Mouse (Mus musculus) layer of hippocampus, adult 11-12 months (tissue): ENCODE results near the gene Junb.

Source experiments
- DNase-seq: peaks from one replicate; pipeline ENCODE4 v3.0.0; 2022; ENCODE audit warnings: low spot score

Junb gene

DNA sequence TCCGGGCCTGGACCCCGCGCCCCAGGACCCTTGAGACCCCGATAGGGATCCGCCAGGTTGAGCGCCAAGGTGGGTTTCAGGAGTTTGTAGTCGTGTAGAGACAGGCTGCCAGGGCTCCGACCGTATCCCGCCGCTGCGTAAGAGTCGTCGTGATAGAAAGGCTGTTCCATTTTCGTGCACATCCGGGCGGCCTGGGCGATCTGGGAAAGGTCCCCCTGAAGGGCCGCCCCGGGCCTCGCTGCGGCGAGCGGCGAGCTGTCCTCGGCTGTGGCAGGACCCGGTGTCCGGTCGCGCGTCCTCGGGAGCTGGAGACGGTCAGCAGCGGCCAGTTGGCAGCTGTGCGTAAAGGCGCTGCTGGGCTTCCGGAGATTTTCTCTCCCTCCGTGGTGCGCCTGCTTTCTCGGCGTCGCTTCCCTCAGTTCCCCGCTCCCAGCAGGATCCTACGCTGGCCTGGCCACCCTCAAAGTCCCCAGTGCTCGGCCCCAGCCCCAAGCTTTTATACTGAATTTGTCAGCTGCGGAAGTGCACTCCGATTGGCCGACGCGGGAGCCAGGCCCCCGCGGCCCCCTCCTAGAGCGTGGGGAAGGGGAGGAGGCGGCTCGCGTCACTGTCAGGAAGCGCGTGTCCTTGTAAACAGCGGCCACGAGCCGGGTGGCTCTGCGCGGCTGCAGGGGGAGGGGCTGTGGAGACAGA, at the start of gene Junb:
TSS of gene Junb (minus strand) at position 471 of the 693 bp plus-strand sequence.
- DNase-seq = peak; percentile 97

GRCm38 (mm10) chr8:85027922-85028321, 49.4 kb upstream of the Junb start:
- DNase-seq = no peak

DNA sequence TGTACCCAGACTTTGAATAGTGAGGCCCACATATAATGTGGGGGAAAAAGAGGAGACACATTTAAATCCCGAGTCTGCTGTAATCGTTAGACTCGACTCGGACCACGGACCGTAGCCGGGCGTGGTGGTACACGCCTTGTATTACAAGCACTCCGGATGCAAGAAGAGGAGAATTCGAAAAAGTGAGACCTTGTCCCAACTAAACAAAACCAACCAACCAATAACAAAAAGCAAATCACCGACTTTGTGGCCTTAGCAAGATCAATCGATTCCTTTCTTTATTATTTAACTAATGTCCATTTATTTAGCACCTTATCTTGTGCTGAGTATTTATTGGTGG, 49.0 kb upstream of the Junb start:
- DNase-seq = no peak

DNA sequence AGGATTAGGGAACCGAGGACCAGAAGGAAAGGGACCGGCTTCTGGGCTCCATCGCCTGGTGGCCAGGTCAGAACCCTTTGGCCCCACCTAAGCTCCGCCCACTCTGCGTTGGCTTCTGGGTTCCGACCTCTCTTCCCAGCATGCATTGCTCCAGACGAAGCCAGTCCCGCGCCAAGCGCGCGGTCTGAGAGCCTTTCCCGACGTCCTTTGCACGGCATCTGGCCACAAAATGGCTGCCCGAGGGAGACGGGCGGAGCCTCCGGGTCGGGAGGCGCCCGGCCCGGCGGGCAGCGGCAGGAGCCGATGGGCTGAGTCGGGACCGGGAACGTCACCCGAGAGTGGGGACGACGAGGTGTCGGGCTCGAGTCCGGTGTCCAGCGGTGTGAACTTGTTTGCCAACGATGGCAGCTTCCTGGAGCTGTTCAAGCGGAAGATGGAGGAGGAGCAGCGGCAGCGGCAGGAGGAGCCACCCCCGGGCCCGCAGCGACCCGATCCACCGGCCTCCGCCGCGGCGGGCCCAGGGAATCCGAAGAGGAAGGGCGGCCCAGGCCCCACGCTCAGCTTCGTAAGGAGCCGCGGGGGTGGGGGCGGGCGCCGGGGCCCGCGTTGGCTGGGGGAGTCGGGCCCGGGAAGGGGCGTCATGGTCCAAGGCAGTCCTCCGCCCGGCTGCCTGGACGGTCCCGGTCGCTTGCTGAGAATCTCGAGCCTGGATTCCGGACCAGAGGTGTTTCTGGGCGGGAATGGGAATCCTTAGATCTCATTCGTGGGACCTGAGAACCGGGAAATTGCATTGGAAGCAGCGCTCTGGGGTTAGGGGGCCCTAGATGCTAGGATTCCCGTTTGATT, 48.4 kb upstream of the Junb start, which contains the start of gene Trir:
TSS of gene Trir (plus strand) at position 154 of the 846 bp plus-strand sequence.
- DNase-seq = peak; percentile 96

DNA sequence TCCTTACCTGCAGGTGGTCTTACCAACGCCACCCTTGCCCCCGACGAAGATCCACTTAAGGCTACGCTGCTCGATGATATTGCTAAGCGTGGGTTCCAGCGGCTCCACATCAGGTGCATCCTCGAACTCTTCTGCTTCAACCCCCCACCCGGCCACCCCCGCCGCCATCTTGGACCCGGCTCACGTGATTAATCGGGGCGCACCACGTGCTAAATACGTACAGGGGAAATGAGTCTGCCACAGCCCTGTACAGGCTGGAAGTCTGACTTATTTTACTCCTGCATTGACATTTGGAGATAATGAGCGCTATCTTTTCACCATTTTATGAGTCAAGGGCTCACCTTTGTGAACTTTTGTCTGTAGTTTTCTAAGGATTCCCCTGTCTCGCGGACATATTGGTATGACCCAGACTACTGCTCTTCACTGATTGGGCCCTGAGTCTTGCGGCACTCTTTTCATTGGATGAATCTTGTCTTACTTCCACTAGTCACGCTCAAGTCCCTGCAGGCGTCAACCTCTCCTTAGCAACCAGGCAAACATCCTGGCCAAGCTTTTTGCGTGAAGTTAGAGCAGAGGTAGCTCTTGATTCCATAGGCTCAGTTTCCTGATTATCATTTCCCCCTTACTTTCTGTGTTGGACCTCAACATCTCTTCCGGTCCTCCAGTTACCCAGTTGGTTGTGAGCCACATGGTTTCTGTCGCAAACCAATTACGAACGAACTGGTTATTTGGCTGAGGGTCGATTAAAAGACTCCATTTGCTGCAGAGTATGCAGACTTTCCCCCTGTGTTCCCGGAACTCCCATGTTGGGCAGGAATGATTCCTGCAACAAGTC, 46.8 kb upstream of the Junb start, which contains the start of gene Asna1:
TSS of gene Asna1 (minus strand) at position 184 of the 835 bp plus-strand sequence.
- peak; percentile 90 for DNase-seq

- DNase-seq = no peak
These were observed 45.3 kb upstream of the Junb start for GRCm38 (mm10) chr8:85023846-85024245.

DNA sequence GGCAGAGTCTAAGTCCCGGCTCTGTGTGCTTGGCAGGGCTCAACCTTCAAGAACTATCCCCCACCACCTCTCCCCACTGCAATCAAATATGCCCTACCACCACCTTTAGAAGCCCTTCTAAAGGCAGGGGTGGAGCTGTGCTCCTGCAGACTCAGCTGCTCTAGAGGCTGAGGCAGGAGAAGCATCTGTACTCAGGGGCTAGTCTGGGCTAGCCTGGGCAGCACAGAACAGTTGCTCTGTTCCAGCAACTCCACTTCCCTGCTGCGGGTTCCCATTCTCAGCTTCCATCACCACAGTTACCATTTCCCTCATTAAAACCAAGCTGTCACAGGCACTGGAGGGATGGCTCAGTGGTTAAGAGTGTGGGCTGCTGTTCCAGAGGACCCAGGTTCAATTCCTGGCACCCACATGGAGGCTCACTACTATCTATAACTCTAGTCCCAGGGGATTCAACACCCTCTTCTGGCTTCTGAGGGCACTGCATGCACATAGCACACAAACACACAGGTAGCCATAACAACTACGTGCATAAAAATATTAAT, 43.1 kb upstream of the Junb start:
- DNase-seq = no peak

- DNase-seq = no peak
These were observed 38.7 kb upstream of the Junb start for GRCm38 (mm10) chr8:85017209-85017608.

- no peak for DNase-seq
These were observed 38.2 kb upstream of the Junb start for GRCm38 (mm10) chr8:85016724-85017123.

GRCm38 (mm10) chr8:85014431-85014830, 35.9 kb upstream of the Junb start, which contains the start of gene Best2:
Best2 (minus strand) TSS chr8:85014531.
- DNase-seq = no peak

DNA sequence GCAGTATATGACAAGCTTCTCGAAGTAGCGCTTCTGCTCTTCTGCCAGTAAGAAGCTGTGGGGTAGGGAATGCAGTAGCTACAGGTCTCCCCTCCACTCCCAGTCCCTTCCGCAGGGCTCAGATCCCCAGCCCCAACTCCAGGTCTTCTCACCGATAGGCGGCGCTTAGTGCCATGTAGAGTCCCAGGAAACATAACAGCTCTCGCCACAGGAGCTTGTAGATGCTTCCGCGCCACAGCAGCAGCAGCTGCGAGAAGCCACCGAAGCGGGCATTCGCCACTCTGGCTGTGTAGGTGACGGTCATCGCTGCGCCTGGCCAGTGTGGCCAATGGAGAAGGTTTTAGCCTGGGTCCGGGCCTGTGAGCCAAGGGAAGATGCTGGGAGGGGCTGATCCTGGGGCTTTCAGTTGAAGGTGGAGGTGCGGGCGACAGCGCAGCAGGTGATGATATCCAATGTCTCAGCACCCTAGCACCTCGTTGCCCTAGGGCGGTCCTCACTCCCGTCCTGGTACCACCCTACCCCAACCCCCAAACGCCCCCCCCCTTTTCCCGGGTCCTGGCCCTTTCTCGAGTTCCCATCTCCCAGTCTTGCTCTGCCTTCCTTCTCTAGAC, 34.8 kb upstream of the Junb start:
- DNase-seq = peak; percentile 86

DNA sequence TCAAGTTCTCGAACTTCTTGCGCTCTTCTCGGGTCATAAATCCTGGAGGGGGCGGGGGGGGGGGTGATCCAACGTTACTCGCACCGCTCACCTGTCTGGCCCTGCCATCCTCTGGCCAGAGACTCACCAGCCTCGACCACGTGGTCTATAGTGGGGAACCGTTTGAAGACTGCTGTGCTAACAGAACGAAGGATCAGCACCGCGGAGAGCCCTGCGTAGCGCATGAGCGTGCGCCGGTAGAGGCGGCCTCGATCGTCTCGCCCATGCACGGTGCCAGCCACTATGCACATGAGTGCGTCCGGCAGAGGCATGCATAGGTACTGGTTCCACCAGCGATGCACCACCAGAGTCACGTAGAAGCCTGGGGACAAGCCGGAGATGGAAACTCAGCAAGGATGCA, 32.7 kb upstream of the Junb start:
- DNase-seq = no peak

- no peak for DNase-seq
These were observed 29.2 kb upstream of the Junb start for GRCm38 (mm10) chr8:85007686-85008085.

DNA sequence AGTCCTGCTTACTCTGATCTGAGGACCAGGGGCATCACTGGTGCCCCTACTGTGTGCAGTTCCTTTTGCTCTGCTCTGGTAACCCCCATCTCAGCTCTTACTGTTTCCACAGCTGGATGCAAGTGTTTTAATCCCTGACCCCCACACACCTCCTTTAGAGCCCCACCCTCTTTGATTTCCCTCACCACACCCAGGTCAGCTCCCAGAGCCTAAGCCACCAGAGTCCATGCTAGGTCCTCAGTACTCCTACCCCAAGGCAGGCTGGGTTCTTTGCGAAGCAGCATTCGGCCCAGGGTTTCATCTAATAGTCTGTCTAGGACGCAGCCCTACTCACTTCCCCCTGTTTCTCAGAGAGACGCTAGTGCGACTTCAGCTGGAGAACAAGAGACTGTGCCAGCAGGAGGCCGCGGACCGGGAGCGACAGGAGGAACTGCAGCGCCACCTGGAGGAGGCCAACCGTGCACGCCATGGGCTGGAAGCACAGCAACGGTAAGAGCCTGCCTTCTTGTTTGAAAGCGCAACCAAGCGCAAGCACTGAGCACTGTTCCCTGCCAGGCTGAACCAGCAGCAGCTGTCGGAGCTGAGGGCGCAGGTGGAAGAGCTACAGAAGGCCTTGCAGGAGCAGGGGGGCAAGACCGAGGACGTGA, 19.3 kb upstream of the Junb start:
- peak; percentile 93 for DNase-seq

GRCm38 (mm10) chr8:84996978-84997377, 18.5 kb upstream of the Junb start:
- DNase-seq = no peak

GRCm38 (mm10) chr8:84995680-84996079, 17.2 kb upstream of the Junb start:
- no peak for DNase-seq

- DNase-seq = no peak
These were observed 15.9 kb upstream of the Junb start for GRCm38 (mm10) chr8:84994375-84994774.

DNA sequence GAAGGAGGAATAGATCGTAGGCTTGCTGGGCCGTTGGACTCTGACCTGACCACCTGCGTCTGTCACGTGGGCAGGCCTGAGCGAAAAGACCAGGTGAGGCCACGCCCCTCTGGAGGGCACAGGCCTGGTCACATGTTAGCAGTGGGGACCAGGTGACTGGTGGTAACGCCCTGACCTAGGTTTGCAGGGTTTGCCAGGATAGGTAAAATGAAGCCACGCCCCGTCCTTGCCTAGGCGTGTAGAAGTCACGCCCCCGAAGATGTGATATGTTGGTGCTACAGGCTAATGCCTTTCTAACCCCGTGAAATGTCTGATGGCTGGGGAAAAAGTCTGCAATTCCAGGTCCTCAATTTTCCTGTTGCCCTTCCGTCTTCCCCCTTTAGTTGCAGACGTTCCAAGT, 12.3 kb upstream of the Junb start:
- DNase-seq = no peak

DNA sequence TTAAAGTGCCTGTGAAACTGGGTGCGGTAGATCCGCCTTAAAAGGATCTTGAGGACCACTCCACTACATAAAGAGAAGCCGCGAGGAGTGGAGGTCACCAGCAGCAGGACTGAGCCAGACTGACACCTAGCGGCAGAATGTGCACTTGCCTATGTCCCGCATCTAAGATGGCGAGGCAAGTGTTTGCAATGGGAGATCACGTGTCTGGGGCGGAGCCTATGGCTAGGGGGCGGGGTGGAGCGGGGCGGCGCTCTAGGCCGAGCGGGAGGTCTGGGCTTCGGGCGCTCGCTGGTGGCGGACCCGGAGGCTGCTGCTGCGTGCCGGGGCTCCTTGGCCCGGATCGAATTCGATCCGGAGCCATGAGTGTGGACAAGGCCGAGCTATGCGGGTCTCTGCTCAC, 11.8 kb upstream of the Junb start, which contains the start of gene Hook2:
TSS of gene Hook2 (plus strand) at position 255 of the 400 bp plus-strand sequence.
- peak; percentile 98 for DNase-seq

- DNase-seq = peak; percentile 92
These were observed 11.3 kb upstream of the Junb start for GRCm38 (mm10) chr8:84989810-84990209.

DNA sequence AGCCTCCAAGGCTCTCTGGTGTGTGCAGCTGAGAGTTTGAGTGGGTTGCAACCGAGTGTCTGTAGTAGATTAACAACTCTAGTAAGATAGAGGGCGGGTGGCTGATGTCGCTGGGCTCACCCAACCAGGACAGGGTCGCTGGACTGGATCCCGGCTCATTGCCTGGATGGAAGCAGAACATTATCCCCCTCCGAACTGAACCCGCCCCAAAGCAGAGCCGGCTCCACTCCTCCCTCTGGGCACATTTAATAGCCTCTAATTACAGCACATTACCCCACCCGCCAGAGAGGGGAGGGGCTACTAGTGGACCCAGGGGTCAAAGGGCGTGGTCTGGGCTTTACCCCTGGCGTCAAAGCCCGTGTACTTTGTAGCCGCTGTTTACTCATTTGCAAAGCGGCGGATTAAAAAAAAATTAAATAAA, 10.8 kb upstream of the Junb start:
- DNase-seq = no peak
